Mouse (Mus musculus): ENCODE results near the gene Morn3. TPM values are rescaled to one million over a fixed set of nuclear protein-coding genes. Genes with fewer than 3 reads are reported as not detected.

Morn3 gene
- polyA plus RNA-seq, 1 experiment from 2014 or later = not detected

DNA sequence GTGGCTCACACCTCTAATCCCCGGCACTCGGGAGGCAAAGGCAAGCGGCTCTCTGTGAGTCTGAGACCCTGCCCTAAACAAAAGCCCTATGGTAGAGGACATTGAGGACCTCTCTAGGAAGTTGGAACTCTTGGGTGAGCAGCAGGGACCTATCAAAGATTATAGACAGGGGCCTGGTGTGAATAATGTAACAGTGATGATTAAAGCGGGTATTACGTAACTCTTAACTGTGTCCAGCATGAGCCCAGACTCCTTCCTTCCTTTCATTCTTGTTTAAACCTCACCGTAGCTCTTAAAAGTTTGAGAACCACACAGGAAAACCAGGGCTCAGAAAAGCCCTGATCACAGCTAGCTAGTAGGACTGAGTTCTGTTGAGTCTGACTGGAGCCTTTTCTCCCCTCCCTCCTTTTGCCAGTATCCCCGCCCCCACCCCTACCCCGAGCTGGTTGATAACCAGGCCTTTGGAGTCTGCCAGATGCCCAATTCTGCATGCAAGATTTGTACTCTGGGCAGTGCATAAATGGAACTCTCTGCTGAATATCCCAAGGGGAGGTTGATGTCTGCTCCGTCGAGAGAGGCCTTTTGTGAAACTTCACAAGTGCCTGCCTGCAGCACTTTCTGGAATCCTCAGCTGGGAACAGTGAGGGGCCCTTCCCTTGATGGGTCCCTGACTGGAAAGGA lies 27.3 kb downstream of the Morn3 start:
- Histone ChIP-seq H3K27me3 (no peaks in the 10 kb centered on the region), H3K4me2 (peak overlapping the region; percentile 41), H3K9me3 (replicated peaks) (no peaks in the 10 kb centered on the region), H3K36me3 (0 out of 2 replicates have a peak, but pooled peaks cover 3% of the 10 kb centered on the region), H3K27ac (peak overlapping the region; percentile 82), H3K4me1 (replicated peaks) (peaks cover 58% of the 10 kb centered on the region), H3K4me3 (peak overlapping the region; percentile 9; the same call in 1 of the 2 replicates), H3K9ac (peak overlapping the region; percentile 32)
- ATAC-seq (replicated peaks; ENCODE audit: insufficient number of reproducible peaks, insufficient read depth, low FRiP score, low read depth) = no peak
- 31% methylated on average over 10 of the region's 10 CpGs for WGBS

DNA sequence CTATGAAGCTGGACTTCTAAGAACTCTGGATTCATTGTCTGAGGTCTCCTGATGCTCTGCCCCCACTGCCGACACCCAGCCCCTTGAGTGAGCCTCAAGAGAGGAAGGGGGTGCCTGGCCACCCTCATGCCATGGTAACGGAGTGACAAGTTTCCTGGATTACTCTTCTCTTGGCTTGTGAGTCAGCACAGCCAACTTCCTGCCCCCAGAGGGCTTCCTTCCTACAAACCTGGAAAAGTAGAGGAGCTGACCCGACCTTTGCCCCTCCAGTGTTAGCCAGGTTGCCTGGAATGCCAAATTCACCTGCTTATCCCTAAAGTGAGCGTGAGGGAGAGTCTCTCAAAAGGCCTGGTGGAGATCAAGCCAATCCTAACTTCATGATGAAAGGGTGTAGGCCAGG lies 29.3 kb downstream of the Morn3 start:
- ATAC-seq (replicated peaks; ENCODE audit: insufficient number of reproducible peaks, insufficient read depth, low FRiP score, low read depth) = no peak
- Histone ChIP-seq H3K36me3 (0 out of 2 replicates have a peak, but pooled peaks cover 3% of the 10 kb centered on the region), H3K9me3 (replicated peaks) (no peaks in the 10 kb centered on the region), H3K4me3 (0 out of 2 replicates have a peak overlapping the region, but pooled peaks have one; percentile 81), H3K27me3 (no peaks in the 10 kb centered on the region), H3K4me1 (replicated peaks) (peaks cover 56% of the 10 kb centered on the region), H3K9ac (no peak overlapping the region), H3K27ac (peak overlapping the region; percentile 25; the same call in 1 of the 2 replicates), H3K4me2 (peak overlapping the region; percentile 71)
- 66% methylated on average over 4 of the region's 4 CpGs for WGBS

DNA sequence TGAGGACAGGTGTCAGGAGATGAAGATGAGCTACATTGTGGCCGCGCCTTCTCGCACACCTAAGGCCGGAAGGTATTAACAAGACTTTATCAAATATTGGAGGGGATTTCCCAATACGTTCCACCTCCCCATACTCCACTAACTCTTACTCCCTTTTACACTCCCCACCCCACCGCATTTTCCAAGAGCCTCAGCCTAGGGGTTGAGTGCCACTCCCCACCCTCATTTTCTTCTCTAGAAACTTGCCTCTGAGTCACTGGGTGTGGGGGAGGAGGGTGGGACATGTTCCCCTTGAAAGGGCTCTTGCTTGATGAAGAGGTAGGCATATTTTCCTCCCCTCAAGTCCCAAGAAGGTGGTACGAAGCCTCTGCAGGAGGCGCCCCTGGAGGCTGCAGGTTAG lies 30.9 kb downstream of the Morn3 start:
- H3K4me1 ChIP-seq (replicated peaks) = peaks cover 56% of the 10 kb centered on the region
- peak overlapping the region; percentile 71 for H3K4me2 ChIP-seq
- peak overlapping the region; percentile 97 for H3K27ac ChIP-seq
- peak overlapping the region; percentile 81 for H3K4me3 ChIP-seq
- H3K27me3 ChIP-seq = no peaks in the 10 kb centered on the region
- no peaks in the 10 kb centered on the region for H3K36me3 ChIP-seq
- no peak for ATAC-seq (replicated peaks; ENCODE audit: insufficient number of reproducible peaks, insufficient read depth, low FRiP score, low read depth)
- 19% methylated on average over 8 of the region's 8 CpGs for WGBS
- peak overlapping the region; percentile 82 for H3K9ac ChIP-seq
- H3K9me3 ChIP-seq (replicated peaks) = no peaks in the 10 kb centered on the region

DNA sequence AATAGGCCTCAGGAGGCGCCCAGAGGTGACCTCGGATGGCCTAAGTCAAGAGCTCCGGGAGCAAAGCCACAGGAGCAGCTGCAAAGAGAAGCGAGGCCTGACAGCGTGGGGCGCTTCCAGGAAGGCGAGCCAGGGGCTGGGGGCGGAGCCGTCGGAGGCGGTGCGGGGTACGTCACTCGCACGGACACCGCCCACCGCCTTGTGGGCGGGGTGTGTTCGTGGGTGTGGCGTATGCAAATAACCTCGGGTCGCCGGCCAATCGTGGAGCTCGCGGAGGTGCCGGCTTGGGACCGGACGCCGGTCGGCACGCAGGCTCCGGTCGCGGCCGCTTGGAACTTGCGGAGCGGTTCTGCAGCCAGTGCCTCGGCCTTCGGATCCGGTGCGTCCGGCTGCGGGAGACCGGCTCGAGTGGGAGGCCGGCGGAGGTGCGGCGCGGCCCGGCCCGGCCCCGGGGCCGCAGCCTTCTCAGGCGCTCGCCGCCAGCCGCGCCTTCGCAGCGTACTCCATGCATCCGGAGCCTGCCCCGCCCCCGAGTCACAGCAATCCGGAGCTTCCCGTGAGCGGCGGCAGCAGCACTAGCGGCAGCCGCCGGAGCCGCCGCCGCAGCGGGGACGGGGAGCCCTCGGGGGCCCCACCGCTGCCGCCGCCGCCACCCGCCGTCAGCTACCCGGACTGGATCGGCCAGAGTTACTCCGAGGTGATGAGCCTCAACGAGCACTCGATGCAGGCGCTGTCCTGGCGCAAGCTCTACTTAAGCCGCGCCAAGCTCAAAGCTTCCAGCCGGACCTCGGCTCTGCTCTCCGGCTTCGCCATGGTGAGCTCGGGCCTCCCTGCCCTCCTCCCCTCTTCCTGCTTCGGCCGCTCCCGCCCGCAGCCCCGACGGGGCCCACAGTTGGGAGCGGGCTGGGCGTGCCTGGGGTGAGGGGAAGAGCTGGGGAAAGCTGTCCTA lies 31.8 kb downstream of the Morn3 start, which contains the start of gene Orai1:
Gene Orai1 (plus strand): TSS at position 322 of the 949 bp plus-strand sequence.
- WGBS = under 1% methylated on average over 96 of the region's 106 CpGs
- H3K27me3 ChIP-seq = no peaks in the 10 kb centered on the region
- peak; percentile 94 for ATAC-seq (replicated peaks; ENCODE audit: insufficient number of reproducible peaks, insufficient read depth, low FRiP score, low read depth)
- H3K9me3 ChIP-seq (replicated peaks) = no peaks in the 10 kb centered on the region
- peak within 1 kb of the TSS; percentile 71 for H3K4me2 ChIP-seq
- peak within 1 kb of the TSS; percentile 97 for H3K27ac ChIP-seq
- peak within 1 kb of the TSS; percentile 82 for H3K9ac ChIP-seq
- H3K4me1 ChIP-seq (replicated peaks) = peaks cover 54% of the 10 kb centered on the region
- peak within 1 kb of the TSS; percentile 81 for H3K4me3 ChIP-seq
- no peaks in the 10 kb centered on the region for H3K36me3 ChIP-seq

DNA sequence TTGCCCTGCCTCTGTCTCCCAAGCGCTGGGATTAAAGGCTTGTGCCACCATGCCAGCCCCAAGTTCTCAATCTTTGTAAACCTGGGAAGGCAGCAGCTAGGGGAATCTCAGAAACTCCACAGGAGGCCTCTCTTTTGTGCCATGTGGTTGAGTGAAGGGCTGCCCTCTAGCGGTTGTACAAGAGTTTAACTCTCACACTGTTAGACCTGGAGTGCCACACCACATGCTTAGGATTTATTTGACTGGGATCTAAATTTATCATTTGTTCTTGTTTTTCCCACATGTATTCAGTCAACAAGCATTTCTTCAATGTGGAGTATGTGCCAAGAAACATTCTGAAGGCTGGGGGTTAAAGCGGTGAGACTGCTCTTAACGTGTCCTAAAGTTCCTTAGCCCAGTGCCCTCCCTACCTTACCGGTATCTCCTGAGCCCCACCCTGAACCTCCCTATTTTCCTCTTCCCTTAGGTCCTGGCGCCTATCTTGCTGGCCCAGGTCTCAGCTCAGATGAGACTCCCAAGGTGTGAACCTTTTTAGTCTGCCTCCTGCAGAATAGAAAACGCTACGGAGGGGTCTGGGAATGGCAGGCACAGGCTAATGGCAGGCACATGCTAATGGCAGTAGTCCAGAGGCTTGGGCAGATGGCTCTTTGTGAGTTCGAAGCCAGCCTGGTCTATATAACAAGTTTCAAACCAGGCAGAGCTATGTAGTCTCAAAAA lies 33.1 kb downstream of the Morn3 start:
- ATAC-seq (replicated peaks; ENCODE audit: insufficient number of reproducible peaks, insufficient read depth, low FRiP score, low read depth) = no peak
- no peak overlapping the region for H3K9ac ChIP-seq
- no peaks in the 10 kb centered on the region for H3K36me3 ChIP-seq
- WGBS = 58% methylated on average over 9 of the region's 9 CpGs
- H3K27me3 ChIP-seq = no peaks in the 10 kb centered on the region
- no peaks in the 10 kb centered on the region for H3K9me3 ChIP-seq (replicated peaks)
- no peak overlapping the region for H3K4me2 ChIP-seq
- no peak overlapping the region for H3K27ac ChIP-seq
- H3K4me3 ChIP-seq = no peak overlapping the region
- H3K4me1 ChIP-seq (replicated peaks) = peaks cover 51% of the 10 kb centered on the region

DNA sequence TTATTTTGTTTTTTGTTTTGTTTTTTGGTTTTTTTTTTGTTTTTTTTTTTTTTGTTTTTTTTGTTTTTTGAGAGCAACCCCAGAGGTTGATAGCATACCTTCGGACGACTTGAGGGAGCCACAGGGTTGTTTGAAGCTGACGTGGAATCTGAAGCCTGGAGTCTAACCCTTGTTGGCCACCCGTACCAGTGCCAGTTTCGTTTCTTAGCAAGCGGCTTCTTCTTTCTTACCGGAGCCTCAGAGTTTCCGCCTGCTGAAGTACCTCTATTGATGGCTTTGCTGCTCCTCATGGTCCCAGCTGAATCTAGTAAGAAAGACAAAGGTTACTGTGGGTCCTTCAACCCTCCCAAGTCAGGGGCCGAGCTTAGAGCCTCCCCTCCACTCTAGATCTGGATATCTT lies 35.1 kb downstream of the Morn3 start:
- WGBS = 92% methylated on average over 9 of the region's 9 CpGs
- ATAC-seq (replicated peaks; ENCODE audit: insufficient number of reproducible peaks, insufficient read depth, low FRiP score, low read depth) = no peak
- H3K36me3 ChIP-seq = no peaks in the 10 kb centered on the region
- no peaks in the 10 kb centered on the region for H3K27me3 ChIP-seq
- H3K9ac ChIP-seq = no peak overlapping the region
- no peak overlapping the region for H3K4me2 ChIP-seq
- H3K27ac ChIP-seq = no peak overlapping the region
- H3K9me3 ChIP-seq (replicated peaks) = no peaks in the 10 kb centered on the region
- no peak overlapping the region for H3K4me3 ChIP-seq
- peaks cover 33% of the 10 kb centered on the region for H3K4me1 ChIP-seq (replicated peaks)

DNA sequence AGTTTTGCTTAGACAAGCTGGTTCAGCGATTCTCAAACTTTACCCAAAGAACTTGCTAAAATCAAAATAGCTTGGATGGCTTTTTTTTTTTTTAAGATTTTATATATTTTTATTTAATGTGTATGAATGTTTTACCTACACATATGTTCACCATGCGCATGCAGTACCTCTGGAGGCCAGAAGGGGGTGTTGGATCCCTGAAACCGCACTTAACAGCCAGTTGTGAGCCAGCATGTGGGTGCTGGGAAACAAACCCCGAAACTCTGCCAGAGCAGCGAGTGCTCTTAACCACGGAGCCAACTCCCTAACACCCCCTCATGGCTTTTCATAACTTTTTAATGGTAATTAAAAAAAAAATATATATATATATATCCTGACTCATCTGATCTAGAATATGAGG lies 36.0 kb downstream of the Morn3 start:
- no peak for ATAC-seq (replicated peaks; ENCODE audit: insufficient number of reproducible peaks, insufficient read depth, low FRiP score, low read depth)
- WGBS = 90% methylated on average over 6 of the region's 6 CpGs
- H3K36me3 ChIP-seq = no peaks in the 10 kb centered on the region
- no peak overlapping the region for H3K4me3 ChIP-seq
- no peak overlapping the region for H3K4me2 ChIP-seq
- no peaks in the 10 kb centered on the region for H3K9me3 ChIP-seq (replicated peaks)
- H3K9ac ChIP-seq = no peak overlapping the region
- H3K27me3 ChIP-seq = no peaks in the 10 kb centered on the region
- H3K4me1 ChIP-seq (replicated peaks) = peaks cover 28% of the 10 kb centered on the region
- no peak overlapping the region for H3K27ac ChIP-seq

DNA sequence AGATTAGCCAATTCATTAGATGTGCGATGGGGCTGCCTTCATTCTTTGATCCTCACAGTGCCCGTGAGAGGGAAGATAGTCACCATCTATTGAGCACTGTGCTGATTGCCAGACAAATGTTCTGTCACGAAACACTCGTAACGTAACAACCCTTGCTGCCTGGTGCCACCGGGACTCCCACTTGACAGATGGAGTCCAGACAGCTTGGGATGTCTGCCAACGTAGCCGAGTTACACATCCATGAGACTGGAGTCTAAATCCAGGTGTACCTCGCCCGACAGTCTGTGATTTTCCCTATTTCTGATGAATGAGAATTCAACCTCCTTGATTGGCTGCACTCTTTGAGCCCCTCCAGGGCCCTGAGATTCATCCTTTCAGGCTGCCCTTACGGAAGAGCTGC lies 36.9 kb downstream of the Morn3 start:
- peaks cover 25% of the 10 kb centered on the region for H3K4me1 ChIP-seq (replicated peaks)
- H3K9me3 ChIP-seq (replicated peaks) = no peaks in the 10 kb centered on the region
- H3K4me3 ChIP-seq = no peak overlapping the region
- H3K4me2 ChIP-seq = no peak overlapping the region
- H3K36me3 ChIP-seq = no peaks in the 10 kb centered on the region
- H3K27me3 ChIP-seq = no peaks in the 10 kb centered on the region
- H3K9ac ChIP-seq = no peak overlapping the region
- no peak overlapping the region for H3K27ac ChIP-seq
- 27% methylated on average over 11 of the region's 11 CpGs for WGBS
- no peak for ATAC-seq (replicated peaks; ENCODE audit: insufficient number of reproducible peaks, insufficient read depth, low FRiP score, low read depth)

DNA sequence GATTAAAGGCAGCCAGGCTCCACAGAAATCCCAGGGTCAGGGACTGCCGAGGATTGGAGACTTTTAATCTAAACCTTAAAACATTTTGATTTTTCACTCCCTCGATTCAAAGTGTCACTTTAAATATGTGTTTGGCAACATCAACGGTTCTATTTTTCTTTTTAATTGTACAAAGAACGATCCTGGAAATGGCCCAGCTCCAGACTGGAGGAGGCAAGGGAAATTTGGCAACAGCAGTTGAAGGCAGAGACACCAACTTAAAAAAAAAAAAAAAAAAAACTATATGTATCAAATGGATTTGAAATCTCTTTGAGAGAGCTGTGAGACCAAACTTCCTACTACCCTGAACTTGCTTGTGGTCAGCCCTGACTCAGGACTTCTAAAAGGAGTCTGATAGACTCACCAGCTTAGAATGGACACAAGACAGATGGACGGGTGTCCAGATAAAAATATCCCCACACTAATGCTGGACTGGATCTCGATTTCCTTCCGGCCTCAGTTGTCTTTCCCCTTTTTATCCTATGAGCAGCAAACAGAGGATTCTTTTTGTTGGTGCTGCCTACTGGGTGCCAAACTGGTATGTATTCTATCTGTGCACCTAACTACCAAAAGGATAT lies 37.8 kb downstream of the Morn3 start:
- H3K27me3 ChIP-seq = no peaks in the 10 kb centered on the region
- H3K9ac ChIP-seq = no peak overlapping the region
- no peak overlapping the region for H3K27ac ChIP-seq
- no peak overlapping the region for H3K4me3 ChIP-seq
- 55% methylated on average over 7 of the region's 7 CpGs for WGBS
- H3K9me3 ChIP-seq (replicated peaks) = no peaks in the 10 kb centered on the region
- H3K4me1 ChIP-seq (replicated peaks) = peaks cover 20% of the 10 kb centered on the region
- no peak overlapping the region for H3K4me2 ChIP-seq
- ATAC-seq (replicated peaks; ENCODE audit: insufficient number of reproducible peaks, insufficient read depth, low FRiP score, low read depth) = no peak
- H3K36me3 ChIP-seq = no peaks in the 10 kb centered on the region

DNA sequence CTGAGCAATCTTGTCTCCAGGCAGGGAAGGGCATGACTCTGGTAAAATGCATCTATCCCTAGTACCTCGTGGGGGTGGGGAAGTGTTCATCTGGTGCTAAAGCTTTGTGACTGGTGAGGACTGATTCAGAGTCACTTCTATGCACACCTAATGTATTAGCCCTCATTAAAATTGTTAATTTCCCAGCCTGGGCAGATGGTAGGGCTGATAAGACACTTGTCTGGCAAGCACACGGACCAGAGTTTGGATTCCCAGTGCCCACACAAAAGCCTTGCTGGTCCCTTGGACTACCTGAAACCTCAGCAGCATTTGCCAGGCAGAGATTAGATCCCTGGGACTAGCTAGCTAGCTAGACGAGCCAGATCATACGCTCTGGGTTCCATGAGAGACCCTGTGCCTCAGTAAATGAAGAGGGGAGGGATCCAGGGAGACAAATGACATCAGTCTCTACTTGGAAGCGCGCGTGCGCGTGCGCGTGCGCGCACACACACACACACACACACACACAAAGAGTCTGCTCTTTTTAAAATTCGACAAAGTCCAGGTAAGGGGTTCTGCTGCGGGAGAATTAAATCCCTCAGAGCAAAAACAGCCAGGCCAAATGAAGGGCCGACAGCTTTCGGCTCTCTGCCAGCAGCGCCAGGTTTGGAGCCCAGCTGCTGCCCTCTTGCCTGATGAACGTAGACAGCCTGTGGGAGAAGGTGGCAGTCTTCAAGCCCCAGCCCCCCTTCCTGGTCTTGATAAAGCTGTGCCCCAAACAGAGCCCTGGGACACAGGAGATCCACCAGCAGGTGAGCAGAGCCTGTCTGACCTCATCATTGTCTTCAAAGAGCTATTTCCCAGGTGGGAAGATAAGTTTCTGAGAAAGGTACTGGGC lies 40.9 kb downstream of the Morn3 start:
- no peak overlapping the region for H3K27ac ChIP-seq
- WGBS = 56% methylated on average over 19 of the region's 19 CpGs
- peak overlapping the region; percentile 14; the same call in 1 of the 2 replicates for H3K4me2 ChIP-seq
- no peaks in the 10 kb centered on the region for H3K27me3 ChIP-seq
- H3K4me1 ChIP-seq (replicated peaks) = peaks cover 16% of the 10 kb centered on the region
- no peak overlapping the region for H3K4me3 ChIP-seq
- no peak overlapping the region for H3K9ac ChIP-seq
- no peaks in the 10 kb centered on the region for H3K9me3 ChIP-seq (replicated peaks)
- ATAC-seq (replicated peaks; ENCODE audit: insufficient number of reproducible peaks, insufficient read depth, low FRiP score, low read depth) = no peak
- no peaks in the 10 kb centered on the region for H3K36me3 ChIP-seq
